Mouse (Mus musculus) forebrain, embryonic 14.5 days (tissue): ENCODE data around the gene Ptprn2. TPM values are rescaled to one million over a fixed set of nuclear protein-coding genes. Genes with fewer than 3 reads are reported as not detected.

Experiments
- ATAC-seq: fragments of 200-750 bp; cut with Nextera tagmentation; 2 replicates; pipeline ENCODE4 v1.8.0; 2017; ENCODE audit warnings: mild to moderate bottlenecking, moderate library complexity
- DNase-seq: peaks from one replicate; pipeline ENCODE4 v3.0.0-alpha.2; 2015; ENCODE audit warnings: low spot score
- H3K27ac ChIP-seq: fragments of 300-500 bp; sonication (generic); 2 replicates; pipeline ENCODE4 v1.5.1; 2014; ENCODE audit warnings: low read depth, mild to moderate bottlenecking, control low read depth, low read length, moderate library complexity
- H3K27me3 ChIP-seq: fragments of 300-500 bp; sonication (generic); replicated peaks from 2 replicates; pipeline ENCODE4 v1.6.1; 2014; ENCODE audit warnings: low read length, control low read depth, mixed read lengths; ENCODE audit not compliant: control insufficient read depth, insufficient read depth
- H3K36me3 ChIP-seq: fragments of 300-500 bp; sonication (generic); 2 replicates; pipeline ENCODE4 v1.6.1; 2014; ENCODE audit warnings: low read length, control low read depth; ENCODE audit not compliant: control insufficient read depth, insufficient read depth
- H3K4me1 ChIP-seq: fragments of 300-500 bp; sonication (generic); 2 replicates; pipeline ENCODE4 v1.6.1; 2014; ENCODE audit warnings: antibody characterized with exemption, low read length, control low read depth; ENCODE audit not compliant: control insufficient read depth, insufficient read depth
- H3K4me2 ChIP-seq: fragments of 300-500 bp; sonication (generic); 2 replicates; pipeline ENCODE4 v1.6.1; 2014; ENCODE audit warnings: mild to moderate bottlenecking, control low read depth, low read length
- H3K4me3 ChIP-seq: fragments of 300-500 bp; sonication (generic); 2 replicates; pipeline ENCODE4 v1.5.1; 2014; ENCODE audit warnings: low read depth, low read length, control low read depth
- H3K9ac ChIP-seq: fragments of 300-500 bp; sonication (generic); 2 replicates; pipeline ENCODE4 v1.6.1; 2014; ENCODE audit warnings: mild to moderate bottlenecking, low read length, control low read depth, moderate library complexity
- H3K9me3 ChIP-seq: fragments of 300-500 bp; sonication (generic); replicated peaks from 2 replicates; pipeline ENCODE4 v1.6.1; 2016; ENCODE audit warnings: low read length, control low read depth, mixed read lengths; ENCODE audit not compliant: control insufficient read depth
- WGBS: fragments of 180-500 bp; shearing (Covaris S2); extraction: QIAGEN DNeasy Blood & Tissue Kit; methylation state at CpG from one replicate; pipeline ENCODE4 v1.1.7; 2014; 5-methylcytosine and 5-hydroxymethylcytosine counted together
- polyA plus RNA-seq: library from polyadenylated mRNA; unstranded; fragments of >200 nt; fragmentation: Nextera tagmentation; extraction: Ambion mirVana; gene quantifications from 2 replicates; pipeline ENCODE4 v1.2.1, GENCODE M21; 2014

Ptprn2 gene
- polyA plus RNA-seq: 4.1 and 7.3 TPM in 2 replicates

GRCm38 (mm10) chr12:116485591-116486403 is at the start of gene Ptprn2:
Gene Ptprn2, plus strand, starts transcription at chr12:116485720.
- peaks cover 5% of the 10 kb centered on the region for H3K4me1 ChIP-seq
- under 1% methylated on average over 72 of the region's 86 CpGs for WGBS
- peak within 1 kb of the TSS; percentile 80 for H3K27ac ChIP-seq
- ATAC-seq (peak; percentile 94), DNase-seq (peak; percentile 86)
- no peaks in the 10 kb centered on the region for H3K27me3 ChIP-seq
- peak within 1 kb of the TSS; percentile 69 for H3K4me3 ChIP-seq
- peak within 1 kb of the TSS; percentile 90 for H3K4me2 ChIP-seq
- H3K9me3 ChIP-seq: no peaks in the 10 kb centered on the region
- no peaks in the 10 kb centered on the region for H3K36me3 ChIP-seq
- peak within 1 kb of the TSS; percentile 76 for H3K9ac ChIP-seq

GRCm38 (mm10) chr12:116436125-116436524 is 49.4 kb upstream of the Ptprn2 start:
- Histone ChIP-seq H3K27ac (no peak overlapping the region), H3K36me3 (peaks cover 37% of the 10 kb centered on the region), H3K4me2 (no peak overlapping the region), H3K9me3 (no peaks in the 10 kb centered on the region), H3K27me3 (no peaks in the 10 kb centered on the region), H3K4me1 (no peaks in the 10 kb centered on the region), H3K9ac (no peak overlapping the region), H3K4me3 (no peak overlapping the region)
- ATAC-seq (no peak), DNase-seq (no peak)
- WGBS: 93% methylated on average over 3 of the region's 3 CpGs

GRCm38 (mm10) chr12:116438591-116438990 is 46.9 kb upstream of the Ptprn2 start:
- no peaks in the 10 kb centered on the region for H3K27me3 ChIP-seq
- no peak overlapping the region for H3K27ac ChIP-seq
- no peak overlapping the region for H3K9ac ChIP-seq
- DNase-seq (no peak), ATAC-seq (no peak)
- no peaks in the 10 kb centered on the region for H3K4me1 ChIP-seq
- no peak overlapping the region for H3K4me2 ChIP-seq
- peaks cover 38% of the 10 kb centered on the region for H3K36me3 ChIP-seq
- H3K9me3 ChIP-seq: no peaks in the 10 kb centered on the region
- H3K4me3 ChIP-seq: no peak overlapping the region
- 95% methylated on average over 5 of the region's 5 CpGs for WGBS

- H3K9ac ChIP-seq: no peak overlapping the region
Measured at GRCm38 (mm10) chr12:116442184-116442583, 43.3 kb upstream of the Ptprn2 start.

GRCm38 (mm10) chr12:116449536-116449935 is 36.0 kb upstream of the Ptprn2 start:
- H3K36me3 ChIP-seq: peaks cover 25% of the 10 kb centered on the region
- H3K27ac ChIP-seq: no peak overlapping the region
- no peak overlapping the region for H3K9ac ChIP-seq
- no peak for DNase-seq
- H3K9me3 ChIP-seq: no peaks in the 10 kb centered on the region
- no peaks in the 10 kb centered on the region for H3K27me3 ChIP-seq
- no peak overlapping the region for H3K4me2 ChIP-seq
- no peak overlapping the region for H3K4me3 ChIP-seq
- H3K4me1 ChIP-seq: no peaks in the 10 kb centered on the region
- ATAC-seq: no peak
- WGBS: 96% methylated on average over 2 of the region's 2 CpGs

More at GRCm38 (mm10) chr12:116442184-116442583, 43.3 kb upstream of the Ptprn2 start:
- no peak for DNase-seq
- H3K4me2 ChIP-seq: no peak overlapping the region
- no peaks in the 10 kb centered on the region for H3K27me3 ChIP-seq
- ATAC-seq: no peak
- H3K4me1 ChIP-seq: no peaks in the 10 kb centered on the region
- H3K9me3 ChIP-seq: no peaks in the 10 kb centered on the region
- H3K36me3 ChIP-seq: peaks cover 50% of the 10 kb centered on the region
- H3K4me3 ChIP-seq: no peak overlapping the region
- WGBS: 94% methylated on average over 3 of the region's 3 CpGs
- no peak overlapping the region for H3K27ac ChIP-seq

- H3K4me3 ChIP-seq: no peak overlapping the region
- H3K9me3 ChIP-seq: no peaks in the 10 kb centered on the region
- ATAC-seq (no peak), DNase-seq (no peak)
- no peak overlapping the region for H3K9ac ChIP-seq
- WGBS: 95% methylated on average over 6 of the region's 6 CpGs
- H3K36me3 ChIP-seq: peaks cover 14% of the 10 kb centered on the region; the same call in 1 of the 2 replicates
- no peak overlapping the region for H3K4me2 ChIP-seq
- no peak overlapping the region for H3K27ac ChIP-seq
- H3K4me1 ChIP-seq: no peaks in the 10 kb centered on the region
- no peaks in the 10 kb centered on the region for H3K27me3 ChIP-seq
Measured at GRCm38 (mm10) chr12:116460379-116461065, 25.0 kb upstream of the Ptprn2 start.

GRCm38 (mm10) chr12:116467030-116467429 is 18.5 kb upstream of the Ptprn2 start:
- Histone ChIP-seq H3K36me3 (0 out of 2 replicates have a peak, but pooled peaks cover 2% of the 10 kb centered on the region), H3K4me1 (no peaks in the 10 kb centered on the region), H3K4me3 (no peak overlapping the region), H3K4me2 (no peak overlapping the region), H3K27me3 (no peaks in the 10 kb centered on the region), H3K9ac (no peak overlapping the region), H3K9me3 (no peaks in the 10 kb centered on the region), H3K27ac (no peak overlapping the region)
- ATAC-seq (no peak), DNase-seq (no peak)
- WGBS: 95% methylated on average over 5 of the region's 5 CpGs

- no peaks in the 10 kb centered on the region for H3K9me3 ChIP-seq
- 0 out of 2 replicates have a peak, but pooled peaks cover 2% of the 10 kb centered on the region for H3K36me3 ChIP-seq
- no peaks in the 10 kb centered on the region for H3K4me1 ChIP-seq
- no peaks in the 10 kb centered on the region for H3K27me3 ChIP-seq
- H3K4me3 ChIP-seq: no peak overlapping the region
- ATAC-seq: no peak
- H3K27ac ChIP-seq: no peak overlapping the region
- WGBS: 91% methylated on average over 1 of the region's 1 CpGs
- no peak overlapping the region for H3K9ac ChIP-seq
- H3K4me2 ChIP-seq: no peak overlapping the region
- no peak for DNase-seq
Measured at GRCm38 (mm10) chr12:116468348-116468747, 17.2 kb upstream of the Ptprn2 start.

- 92% methylated on average over 3 of the region's 3 CpGs for WGBS
- Histone ChIP-seq H3K9me3 (no peaks in the 10 kb centered on the region), H3K27ac (no peak overlapping the region), H3K36me3 (0 out of 2 replicates have a peak, but pooled peaks cover 2% of the 10 kb centered on the region), H3K4me2 (no peak overlapping the region), H3K9ac (no peak overlapping the region), H3K4me3 (no peak overlapping the region), H3K27me3 (no peaks in the 10 kb centered on the region), H3K4me1 (no peaks in the 10 kb centered on the region)
- DNase-seq: no peak
- no peak for ATAC-seq
Measured at GRCm38 (mm10) chr12:116469096-116469495, 16.4 kb upstream of the Ptprn2 start.
